ENCODE assay signal across 24 mouse cellular contexts in the genomic region with DNA sequence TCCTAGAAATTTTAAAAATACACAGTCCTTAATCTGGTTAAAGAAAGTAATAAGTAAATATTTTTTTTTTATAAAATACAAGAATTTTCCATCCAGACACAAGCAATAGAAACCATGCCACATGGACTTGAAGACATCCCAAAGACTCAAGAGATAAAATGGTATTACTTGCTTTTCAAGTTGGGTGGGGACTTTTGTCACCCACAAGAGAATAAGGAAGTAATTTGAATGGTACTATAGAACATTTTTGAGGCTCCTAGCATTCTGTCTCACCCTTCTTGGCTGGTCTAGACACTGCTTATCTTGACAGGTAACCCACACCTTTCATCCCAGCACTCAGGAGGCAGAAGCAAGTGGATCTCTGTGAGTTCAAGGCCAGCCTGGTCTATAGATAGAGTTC.
"Had no signal": no experiment of that assay in that cellular context is flagged by ENCODE, and none has a peak within 500 bp of the region (broad histone marks: within the 10 kb centered on the region; RNA-seq: fewer than 3 reads in every experiment).

No protein-coding gene starts in this region.

- H3K27me3 ChIP-seq: heart, embryonic 13.5 days; heart, embryonic 15.5 days; hindbrain, embryonic 12.5 days; intestine, embryonic 15.5 days; limb, embryonic 13.5 days; limb, embryonic 15.5 days; liver, embryonic 12.5 days had no signal

- DNase-seq: gastrocnemius, adult 2 months; gastrocnemius, postnatal 10 days; gastrocnemius, postnatal 25 days; heart, adult 2 months; heart, postnatal 14 days; heart, postnatal 4 days; kidney, adult 18-20 months; kidney, adult 8-10 months; kidney, postnatal 10 days; kidney, postnatal 25 days; kidney, postnatal 4 days; left cerebral cortex, postnatal 4 days had no signal

- H3K9me3 ChIP-seq: heart, embryonic 13.5 days; heart, embryonic 15.5 days; hindbrain, embryonic 10.5 days; hindbrain, embryonic 12.5 days; intestine, embryonic 15.5 days; limb, embryonic 13.5 days; limb, embryonic 15.5 days; liver, embryonic 12.5 days had no signal

- H3K9ac ChIP-seq: heart, embryonic 13.5 days; heart, embryonic 15.5 days; hindbrain, embryonic 12.5 days; hindbrain, embryonic 14.5 days; intestine, embryonic 15.5 days; limb, embryonic 13.5 days; limb, embryonic 15.5 days; liver, embryonic 12.5 days; liver, embryonic 14.5 days had no signal

- H3K27ac ChIP-seq: gastrocnemius, adult 2 months; heart, adult 2 months; heart, embryonic 13.5 days; heart, embryonic 15.5 days; hindbrain, embryonic 10.5 days; hindbrain, embryonic 12.5 days; hindbrain, embryonic 14.5 days; intestine, embryonic 15.5 days; layer of hippocampus, adult 2 months; left cerebral cortex, adult 2 months; limb, embryonic 13.5 days; limb, embryonic 15.5 days; liver, embryonic 12.5 days; liver, embryonic 14.5 days had no signal

- H3K36me3 ChIP-seq: heart, embryonic 13.5 days; heart, embryonic 15.5 days; hindbrain, embryonic 10.5 days; hindbrain, embryonic 12.5 days; intestine, embryonic 15.5 days; limb, embryonic 13.5 days; limb, embryonic 15.5 days; liver, embryonic 12.5 days had no signal

- H3K4me3 ChIP-seq: gastrocnemius, adult 2 months; heart, adult 2 months; heart, embryonic 13.5 days; heart, embryonic 15.5 days; hindbrain, embryonic 10.5 days; hindbrain, embryonic 12.5 days; intestine, embryonic 15.5 days; layer of hippocampus, adult 2 months; left cerebral cortex, adult 2 months; limb, embryonic 13.5 days; limb, embryonic 15.5 days; liver, embryonic 12.5 days had no signal

- H3K4me1 ChIP-seq: hindbrain, embryonic 10.5 days; hindbrain, embryonic 12.5 days; intestine, embryonic 15.5 days; limb, embryonic 13.5 days; limb, embryonic 15.5 days; liver, embryonic 12.5 days had no signal
